Mouse (Mus musculus) frontal cortex, postnatal 25 days (tissue): Measurements from ENCODE around the gene Exoc3l2.

Source experiments
- DNase-seq, 2 experiments: peaks; one replicate each; pipeline ENCODE4 v3.0.0; 2022; ENCODE audit warnings: low spot score in 2 of 2

Gene Exoc3l2

DNA sequence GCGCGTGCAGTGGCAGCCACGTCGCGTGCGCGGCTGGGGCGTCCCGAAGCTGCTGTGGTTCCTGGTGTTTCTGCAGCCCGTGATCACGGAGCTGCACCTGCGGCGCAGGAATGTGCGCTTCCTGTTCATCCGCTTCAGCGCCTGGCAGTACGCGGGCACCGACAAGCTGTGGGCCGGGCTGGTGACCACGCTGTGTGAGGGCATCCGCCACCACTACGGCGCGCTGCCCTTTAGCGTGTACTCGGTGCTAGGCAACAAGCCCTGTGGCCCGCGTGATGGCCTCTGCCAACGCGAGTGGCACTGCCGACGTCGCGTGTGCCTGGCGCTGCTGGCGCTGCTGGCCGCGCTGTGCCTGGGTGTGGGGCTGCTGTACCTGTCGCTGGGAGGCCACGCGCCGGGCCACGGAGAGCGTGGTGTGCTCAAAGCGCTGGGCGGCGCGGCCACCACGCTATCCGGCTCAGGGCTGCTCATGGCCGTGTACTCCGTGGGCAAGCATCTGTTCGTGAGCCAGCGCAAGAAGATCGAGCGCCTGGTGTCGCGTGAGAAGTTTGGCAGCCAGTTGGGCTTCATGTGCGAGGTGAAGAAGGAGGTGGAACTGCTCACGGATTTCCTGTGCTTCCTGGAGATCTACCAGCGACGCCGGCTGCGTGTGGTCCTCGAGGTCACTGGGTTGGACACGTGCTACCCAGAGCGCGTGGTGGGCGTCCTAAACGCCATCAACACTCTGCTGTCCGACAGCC is 60.1 kb downstream of the Exoc3l2 start:
- no peak for DNase-seq

DNA sequence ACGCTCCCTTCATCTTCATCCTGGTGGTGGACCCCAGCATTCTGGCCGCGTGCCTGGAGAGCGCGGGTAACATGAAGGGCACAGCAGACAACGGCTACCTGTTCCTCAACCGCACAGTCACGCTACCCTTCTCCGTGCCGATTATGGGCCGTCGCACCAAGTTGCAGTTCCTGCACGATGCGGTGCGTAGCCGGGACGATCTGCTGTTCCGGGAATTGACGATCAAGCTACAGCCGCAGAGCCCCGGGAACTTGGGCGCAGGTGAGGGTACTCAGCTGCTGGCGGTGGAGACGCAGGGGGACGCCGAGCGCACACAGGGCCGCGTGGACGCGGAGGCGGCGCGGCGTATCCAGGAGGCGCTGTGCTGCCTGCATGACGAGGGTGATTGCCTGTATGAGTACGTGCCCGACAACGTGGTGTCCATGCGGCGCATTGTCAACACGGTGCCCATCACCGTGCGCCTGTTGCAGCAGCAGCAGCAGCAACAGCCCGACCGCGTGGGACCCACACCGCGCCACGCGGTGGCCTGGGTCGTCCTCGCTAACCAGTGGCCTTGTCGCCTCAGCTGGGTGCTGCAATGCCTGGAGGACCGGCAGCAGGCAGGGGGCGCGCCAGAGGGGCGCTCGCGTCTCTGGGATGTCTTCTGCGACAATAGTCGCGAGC is 60.8 kb downstream of the Exoc3l2 start:
- peak; percentile 40 to 42 for DNase-seq

DNA sequence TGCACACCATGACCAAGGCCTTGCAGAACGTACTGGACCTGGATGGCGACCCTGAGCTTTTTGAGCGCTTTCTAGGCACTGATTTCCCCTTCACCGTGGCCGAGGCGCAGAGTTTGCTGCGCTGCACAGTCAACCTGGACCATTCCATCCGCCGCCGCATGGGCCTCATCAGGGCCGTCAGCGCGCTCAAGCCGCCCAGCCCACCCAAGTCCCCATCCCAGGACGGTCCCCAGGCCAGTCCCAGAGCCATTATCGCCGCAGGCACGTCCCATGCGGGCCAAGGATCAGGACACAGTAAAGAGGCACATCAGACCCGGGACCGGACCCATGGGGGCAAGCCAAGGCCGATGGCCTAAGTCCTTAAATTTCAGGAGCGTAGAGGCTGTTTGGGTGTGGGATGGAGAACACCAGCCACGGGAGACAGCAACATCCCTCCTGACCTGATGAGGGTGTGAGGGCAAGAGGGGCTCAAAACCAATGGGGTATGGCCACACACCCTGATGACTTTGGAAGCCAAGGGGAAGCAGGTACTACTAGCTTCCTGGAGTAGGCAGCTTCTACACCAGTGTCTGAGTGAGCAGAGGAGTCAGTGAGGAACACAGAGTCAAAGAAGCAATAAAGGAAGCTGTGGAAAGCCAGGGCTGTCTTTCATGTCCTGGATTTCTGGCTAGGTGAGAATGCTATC is 61.4 kb downstream of the Exoc3l2 start:
- no peak for DNase-seq

DNA sequence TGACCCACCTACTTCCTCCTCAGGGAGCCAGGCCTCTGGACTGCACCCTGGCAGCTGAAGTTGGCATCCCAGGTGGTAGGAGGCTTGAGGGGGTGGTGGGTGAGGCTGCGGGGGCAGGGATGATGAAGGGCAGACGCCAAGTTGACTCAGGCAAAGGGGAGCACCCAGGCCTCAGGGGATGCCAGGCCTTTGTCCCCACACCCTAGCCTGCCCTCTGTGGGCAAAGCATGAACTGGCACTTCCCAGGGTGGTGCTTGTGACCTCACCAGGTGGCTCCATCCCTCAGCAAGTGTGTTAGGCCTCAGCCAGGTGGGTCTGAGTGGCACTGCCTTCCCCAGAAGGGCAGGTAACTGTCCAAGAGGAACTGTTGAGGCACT is 62.0 kb downstream of the Exoc3l2 start:
- DNase-seq, result no peak

DNA sequence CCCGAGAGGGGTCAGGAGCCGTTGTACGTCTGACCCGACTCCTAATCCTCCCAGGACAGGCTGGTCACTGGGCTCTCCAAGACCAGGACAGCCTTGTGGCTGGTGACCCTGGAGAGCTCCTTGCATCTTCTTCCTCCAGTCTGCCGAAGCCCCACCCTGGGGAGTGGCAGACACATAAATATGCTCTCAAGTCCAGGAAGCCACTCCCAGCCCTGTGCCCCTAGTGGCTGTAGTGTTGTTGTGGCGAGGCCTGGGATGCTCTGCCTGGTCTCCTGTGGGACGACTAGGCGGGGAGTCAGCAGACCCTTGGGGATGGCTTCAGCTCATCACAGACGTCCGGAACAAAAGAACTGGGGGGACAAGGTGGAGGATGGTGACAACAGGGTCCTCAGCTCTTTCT is 67.9 kb downstream of the Exoc3l2 start:
- DNase-seq, result no peak

DNA sequence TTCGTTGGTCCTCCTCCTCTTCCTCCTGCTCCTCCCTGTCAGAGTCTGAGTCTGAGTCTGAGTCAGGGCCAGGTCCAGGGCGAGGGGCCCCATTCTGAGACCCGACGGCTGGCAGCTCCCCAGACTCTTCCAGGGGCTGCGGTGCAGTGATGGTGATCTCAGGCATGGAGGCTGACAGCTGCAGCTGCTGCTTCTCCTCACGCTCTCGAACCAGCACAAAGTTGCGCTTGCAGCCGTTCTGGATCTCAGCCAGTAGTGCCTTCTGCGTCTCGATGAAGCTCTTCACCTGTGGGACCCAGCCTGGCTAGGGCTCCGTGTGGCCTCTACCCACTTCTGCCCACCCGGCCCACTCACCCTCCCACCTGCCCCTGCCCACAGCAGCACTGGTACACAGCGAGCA is 69.1 kb downstream of the Exoc3l2 start:
- DNase-seq, result no peak

DNA sequence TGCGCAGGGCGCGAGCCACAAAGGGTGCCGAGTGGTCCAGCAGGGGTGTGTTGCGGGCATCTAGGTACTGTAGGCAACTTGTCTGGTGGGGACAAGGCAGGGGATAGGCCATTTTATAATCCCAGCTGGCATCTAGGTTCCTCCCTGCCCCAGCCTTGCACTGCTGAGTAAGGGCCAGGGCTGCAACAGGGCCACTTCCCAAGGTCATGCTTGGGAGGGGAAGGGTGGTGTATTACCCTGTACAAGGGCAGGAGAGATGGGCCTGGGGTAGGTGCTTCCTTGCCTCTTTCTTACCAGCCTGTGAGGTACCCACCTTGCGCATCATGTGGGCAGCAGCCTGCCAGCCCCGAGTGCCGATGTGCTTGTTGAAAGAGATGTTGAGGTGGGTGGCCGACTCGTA is 71.5 kb downstream of the Exoc3l2 start:
- no peak for DNase-seq

DNA sequence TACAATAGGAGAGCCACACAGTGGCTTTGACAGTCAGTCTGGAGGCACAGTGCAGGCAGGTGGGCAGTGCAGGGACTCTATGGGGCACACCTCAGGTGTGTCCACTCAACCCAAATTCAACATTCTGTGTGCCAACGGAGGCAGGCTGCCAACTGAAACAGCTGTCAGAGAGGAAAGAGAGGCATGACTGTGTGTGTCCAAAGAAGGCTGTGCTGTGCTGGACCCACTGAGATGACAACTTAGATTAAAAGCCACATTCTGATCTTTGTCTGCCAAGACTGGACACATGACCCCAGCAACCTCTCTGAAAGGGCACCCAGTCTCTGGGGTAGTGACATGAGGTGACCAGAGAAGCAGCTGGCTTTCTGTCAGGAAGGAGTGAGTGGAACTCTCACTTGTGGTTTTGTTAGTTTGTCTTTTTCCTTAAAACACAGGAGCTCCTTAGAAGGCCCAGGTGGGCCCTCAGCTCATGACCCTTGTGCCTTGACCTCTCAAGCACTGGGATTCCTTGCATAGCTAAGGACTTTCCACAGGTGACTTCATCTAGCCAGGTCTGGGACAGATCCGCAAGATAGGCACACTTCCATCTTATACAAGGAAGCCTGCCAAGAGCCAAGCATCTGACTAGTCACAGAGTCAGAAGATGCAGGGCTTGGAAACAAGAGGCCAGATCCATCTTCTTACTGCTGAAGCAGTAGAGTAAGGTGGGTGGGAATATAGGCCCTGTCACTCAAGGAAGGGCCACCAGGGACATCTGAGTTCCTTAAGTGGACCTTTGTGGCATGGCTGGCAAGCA is 77.8 kb downstream of the Exoc3l2 start:
- no peak for DNase-seq

DNA sequence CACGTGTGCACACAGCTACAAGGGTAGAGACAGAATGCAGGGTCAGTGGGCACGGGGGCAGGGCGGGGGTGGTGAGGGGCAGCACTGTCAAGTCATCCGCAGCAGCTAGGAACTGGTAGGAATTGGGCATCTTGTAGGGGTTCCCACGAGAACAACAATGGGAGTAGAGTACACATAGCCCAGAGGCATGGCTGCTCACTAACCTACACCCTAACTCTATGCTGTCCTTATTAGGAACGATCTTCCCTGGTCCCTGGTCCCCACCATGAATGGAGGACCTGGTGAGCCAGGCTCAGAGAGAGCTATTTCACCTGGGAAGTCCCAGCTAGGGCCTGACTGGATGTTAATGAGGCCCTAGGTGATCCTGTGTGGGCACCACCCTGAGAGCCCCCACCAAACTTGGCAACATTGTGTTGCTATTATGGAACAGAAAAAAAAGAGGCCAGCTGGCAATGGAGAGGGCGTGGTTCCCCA is 78.6 kb downstream of the Exoc3l2 start:
- DNase-seq, result no peak

DNA sequence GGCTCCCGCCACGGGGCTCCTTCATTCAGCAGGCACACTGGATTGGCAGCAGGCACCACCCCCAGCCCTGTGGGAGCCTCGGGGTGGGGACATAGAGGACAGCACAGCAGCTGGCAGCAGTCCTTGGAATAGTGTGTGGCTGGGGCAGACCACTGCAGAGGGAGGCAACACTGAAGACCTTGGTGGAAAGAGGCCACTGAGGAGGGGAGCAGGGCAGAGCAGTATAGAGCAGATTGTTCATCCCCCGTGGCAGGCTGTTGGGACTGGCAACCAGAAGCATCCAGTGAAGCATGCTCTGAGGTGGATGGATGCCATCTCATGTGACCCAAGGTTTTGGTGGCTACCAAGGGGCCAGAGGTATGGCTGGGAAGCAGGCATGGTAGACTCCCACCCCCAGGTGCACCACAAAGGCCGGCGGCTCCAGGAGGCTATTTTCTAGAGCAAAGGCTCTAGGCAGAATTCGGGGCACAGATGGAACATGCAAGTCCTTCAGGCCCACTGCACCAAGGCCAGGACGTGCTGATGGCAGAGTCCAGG is 79.1 kb downstream of the Exoc3l2 start:
- DNase-seq, result no peak

DNA sequence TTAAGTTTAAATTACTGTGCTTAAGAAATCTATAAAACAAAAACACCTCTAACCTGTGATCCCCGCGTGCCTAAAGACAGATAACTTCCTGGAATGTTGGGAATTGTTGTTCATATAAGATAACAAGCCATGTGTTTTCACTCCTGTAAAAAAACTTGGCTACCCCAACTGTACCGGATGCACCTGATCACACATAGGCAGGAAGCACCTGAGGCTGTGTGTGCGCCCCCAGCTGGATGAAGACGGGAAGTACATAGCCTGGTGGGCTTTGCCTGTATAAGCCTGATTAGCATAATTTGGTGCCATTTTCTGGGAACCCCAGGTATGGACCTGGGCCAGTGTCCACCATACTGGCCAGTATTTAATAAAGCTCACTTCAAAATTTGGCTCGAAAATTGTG is 80.5 kb downstream of the Exoc3l2 start:
- DNase-seq, result no peak

DNA sequence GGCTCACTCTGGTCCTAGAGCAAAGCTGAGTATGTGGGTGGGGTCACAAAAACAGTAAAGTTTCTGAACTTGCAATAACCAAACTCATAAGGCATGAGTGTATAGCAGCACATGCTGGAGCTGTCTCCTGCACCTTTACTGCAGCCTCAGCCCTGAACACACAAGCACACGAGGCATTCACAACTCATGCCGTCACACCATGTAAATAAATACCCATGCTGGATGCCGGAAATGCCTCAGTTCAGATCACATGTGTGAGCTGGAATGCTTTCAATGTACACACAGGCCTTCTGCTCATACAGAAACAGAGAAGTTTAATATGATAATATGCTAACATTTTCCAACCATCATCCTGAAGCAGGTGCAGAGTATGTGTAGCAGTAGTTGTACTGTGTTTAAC is 82.9 kb downstream of the Exoc3l2 start:
- DNase-seq, result no peak
